Mouse (Mus musculus) heart, postnatal 36 days (tissue): Measurements from ENCODE around the gene Chd3. TPM values are rescaled to one million over a fixed set of nuclear protein-coding genes. Genes with fewer than 3 reads are reported as not detected.

Source experiments
- DNase-seq, 2 experiments: peaks; one replicate each; pipeline ENCODE4 v3.0.0; 2021 to 2022
- intact Hi-C: fragments of 180-260 bp; cut with DNase I; formaldehyde crosslinking; loops from one replicate; pipeline ENCODE4 v1.15.1; 2025
- total RNA-seq, 2 experiments: library from RNA; stranded (reverse); gene quantifications; 2 replicates each; pipeline ENCODE4 v1.2.3; 2021

Gene Chd3
- total RNA-seq: 10 to 100 TPM; 21.8 to 22.8 TPM

DNA sequence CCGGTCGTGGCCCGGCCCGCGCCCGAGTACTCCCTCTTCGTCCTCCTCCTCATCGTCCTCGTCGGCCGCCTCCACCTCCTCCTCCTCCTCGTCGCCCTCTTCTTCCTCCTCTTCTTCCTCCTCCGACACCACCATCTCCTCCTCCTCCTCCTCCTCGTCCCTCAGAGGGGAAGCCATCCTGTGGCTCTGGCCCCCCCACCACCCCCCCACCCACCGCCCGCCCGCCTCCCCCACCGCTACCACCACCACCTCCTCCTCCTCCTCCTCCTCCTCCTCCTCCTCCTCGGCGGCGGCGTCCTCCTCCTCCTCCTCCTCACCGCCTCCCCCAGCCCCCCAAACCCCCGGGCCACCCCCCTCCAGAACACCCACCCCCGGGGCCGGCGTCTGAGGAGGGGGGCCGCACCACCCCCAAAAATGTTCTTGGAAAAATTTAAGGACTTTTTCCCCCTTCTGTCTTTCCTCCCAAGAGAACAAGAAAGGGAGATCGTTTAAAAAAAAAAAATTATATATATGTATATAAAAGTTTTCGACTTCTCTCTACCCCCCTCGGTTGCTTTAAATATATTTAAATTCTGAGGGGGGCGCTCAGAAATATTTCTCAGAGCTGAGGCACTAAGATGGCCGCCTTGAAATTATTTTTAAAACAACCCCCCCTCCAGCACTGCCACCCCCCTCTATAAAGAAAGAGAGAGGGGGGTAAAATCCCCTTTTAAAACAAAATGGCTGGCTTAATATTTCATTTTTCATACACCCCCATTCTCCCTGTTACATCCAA lies at the start of gene Chd3:
Gene Chd3, minus strand, starts transcription at position 192 of the 775 bp plus-strand sequence.
- intact Hi-C loops: loop anchor here (2.0 kb wide), 1 partner anchor 43 kb away; the partner anchor contains the start of gene Kcnab3
- no peak for DNase-seq

DNA sequence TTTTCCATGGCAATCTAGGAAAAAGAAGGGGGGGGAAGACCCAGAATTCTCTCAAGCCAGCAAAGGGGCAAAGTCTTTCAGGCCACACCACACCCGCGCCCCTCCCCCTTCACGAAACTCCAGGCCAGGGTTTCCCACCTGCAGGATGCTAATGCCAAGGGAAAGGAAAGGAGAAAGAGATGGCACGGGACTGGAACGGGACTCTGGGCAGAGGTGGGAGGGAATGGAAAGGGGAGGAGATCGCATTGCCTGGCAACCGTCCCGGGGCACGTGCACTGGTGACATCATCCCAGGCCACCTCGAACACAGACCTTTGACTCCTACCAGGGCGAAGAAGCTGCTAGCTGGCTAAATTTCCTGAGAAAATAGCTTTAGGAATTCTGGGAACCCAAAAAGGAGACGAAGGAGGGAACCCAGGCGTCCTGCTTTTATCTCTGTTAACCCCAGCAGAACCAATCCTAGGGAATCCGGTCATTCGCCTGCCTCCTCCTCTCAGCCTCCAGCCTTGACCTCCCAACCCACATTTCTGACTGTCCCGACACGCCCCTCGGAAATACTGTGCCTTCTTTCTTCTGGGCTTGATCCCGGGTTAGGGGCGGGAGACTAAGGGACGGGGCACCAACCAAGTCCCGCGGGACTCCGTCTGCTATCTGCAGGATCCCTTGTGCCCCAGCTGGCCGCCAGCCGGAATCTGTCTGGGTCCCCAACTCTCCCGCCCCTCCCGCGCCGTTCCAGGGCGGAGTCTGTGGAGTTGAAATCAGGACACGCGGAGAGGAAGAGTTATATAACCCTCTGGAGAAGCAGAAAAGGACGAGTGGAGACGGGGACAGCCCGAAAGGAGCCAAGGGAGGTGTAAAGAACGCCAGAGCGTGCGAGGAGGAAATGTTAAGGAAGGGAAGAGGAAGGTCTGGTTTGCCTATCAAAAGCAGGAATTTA lies 48.5 kb upstream of the Chd3 start:
- DNase-seq: peak; percentile 92 to 93
- intact Hi-C loops: loop anchor here (1.0 to 10.0 kb wide), 6 partner anchors 8 to 817 kb away; partner anchors contain the start of genes 0610010K14Rik, Gabarap, Gm21988 and Per1

GRCm38 (mm10) chr11:69416921-69417448 lies 47.8 kb upstream of the Chd3 start:
- DNase-seq: no peak
- intact Hi-C loops: loop anchor here (5.0 to 10.0 kb wide), 4 partner anchors 305 to 818 kb away; partner anchors contain the start of genes 0610010K14Rik, Gabarap, Gm21988 and Per1

DNA sequence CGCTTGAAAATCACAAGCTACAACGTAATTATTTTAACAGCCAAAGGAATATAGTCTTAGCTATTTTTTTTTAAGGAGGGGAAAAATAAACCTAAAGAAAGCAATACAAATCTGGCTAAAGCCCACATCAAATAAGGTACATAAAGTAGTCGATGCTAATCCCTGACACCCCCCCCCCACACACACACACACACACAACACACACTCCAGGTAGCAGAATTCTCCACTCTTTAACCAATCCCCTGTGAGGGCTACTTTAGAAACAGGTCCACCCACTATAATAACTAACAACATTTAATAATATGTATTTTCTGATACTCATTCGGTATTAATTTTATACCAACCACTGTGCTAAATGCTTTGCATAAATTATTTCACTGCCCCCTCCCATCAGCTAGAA lies 47.3 kb upstream of the Chd3 start:
- no peak for DNase-seq
- intact Hi-C loops: loop anchor here (5.0 to 10.0 kb wide), 4 partner anchors 304 to 818 kb away; partner anchors contain the start of genes 0610010K14Rik, Gabarap, Gm21988 and Per1

DNA sequence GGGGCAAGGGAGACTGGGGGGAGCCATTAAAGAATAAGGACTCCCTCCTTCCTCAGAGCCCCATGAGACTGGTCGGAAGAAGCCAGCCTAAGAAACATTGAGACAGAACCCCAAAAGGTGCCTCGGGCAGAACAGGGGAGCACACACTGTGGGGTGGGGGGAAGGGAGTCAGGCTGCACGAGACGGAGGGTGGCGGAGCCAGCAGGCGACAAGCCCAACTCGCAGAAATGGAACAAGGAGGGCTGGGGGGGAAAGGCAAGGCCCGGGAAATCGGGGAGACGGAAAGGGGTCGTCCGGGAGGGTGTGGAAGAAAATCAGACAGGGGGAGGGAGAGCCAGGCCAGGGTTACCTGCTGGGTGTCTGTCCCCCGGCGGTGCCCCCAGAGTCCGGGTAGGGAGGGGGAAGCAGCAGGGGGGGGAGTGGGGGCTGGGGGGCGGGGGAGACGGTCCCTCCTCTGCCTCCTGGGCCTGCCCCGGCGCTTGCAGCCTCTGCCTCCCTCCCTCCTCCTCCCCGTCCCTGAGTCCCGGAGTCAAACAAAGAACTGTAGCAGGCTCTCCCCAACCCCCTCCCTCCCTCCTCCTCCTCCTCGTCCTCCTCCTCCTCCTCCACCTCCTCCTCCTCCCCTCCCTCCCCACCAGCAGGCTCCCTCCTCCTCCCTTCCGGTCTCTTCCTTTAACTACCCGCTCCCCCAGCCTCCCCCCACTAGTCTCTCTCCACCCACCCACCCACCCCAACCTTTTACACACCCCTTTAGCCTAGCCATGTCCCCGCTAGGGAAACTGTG lies 46.7 kb upstream of the Chd3 start:
- intact Hi-C loops: loop anchor here (5.0 to 10.0 kb wide), 4 partner anchors 304 to 819 kb away; partner anchors contain the start of genes 0610010K14Rik, Gabarap, Gm21988 and Per1
- peak in 1 of 2 experiments; percentile 56 for DNase-seq

DNA sequence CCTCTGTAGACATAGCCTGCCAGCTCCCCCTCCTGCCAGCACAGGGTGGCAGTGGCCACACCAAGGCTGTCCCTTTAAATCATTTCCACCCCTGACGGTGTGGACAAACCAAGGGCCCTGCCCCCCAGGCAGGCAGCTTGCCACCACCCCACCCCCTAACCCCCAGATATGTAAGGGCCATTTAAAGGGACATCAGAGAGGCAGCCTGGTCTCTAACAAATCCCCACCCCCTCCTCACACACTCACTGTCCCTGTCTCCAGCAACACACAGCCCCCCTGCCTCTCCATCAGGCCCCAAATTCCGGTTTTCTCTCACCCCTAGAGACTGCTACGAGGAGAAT lies 46.1 kb upstream of the Chd3 start:
- intact Hi-C loops: loop anchor here (5.0 to 10.0 kb wide), 4 partner anchors 303 to 820 kb away; partner anchors contain the start of genes 0610010K14Rik, Gabarap, Gm21988 and Per1
- DNase-seq: peak; percentile 48 to 56

DNA sequence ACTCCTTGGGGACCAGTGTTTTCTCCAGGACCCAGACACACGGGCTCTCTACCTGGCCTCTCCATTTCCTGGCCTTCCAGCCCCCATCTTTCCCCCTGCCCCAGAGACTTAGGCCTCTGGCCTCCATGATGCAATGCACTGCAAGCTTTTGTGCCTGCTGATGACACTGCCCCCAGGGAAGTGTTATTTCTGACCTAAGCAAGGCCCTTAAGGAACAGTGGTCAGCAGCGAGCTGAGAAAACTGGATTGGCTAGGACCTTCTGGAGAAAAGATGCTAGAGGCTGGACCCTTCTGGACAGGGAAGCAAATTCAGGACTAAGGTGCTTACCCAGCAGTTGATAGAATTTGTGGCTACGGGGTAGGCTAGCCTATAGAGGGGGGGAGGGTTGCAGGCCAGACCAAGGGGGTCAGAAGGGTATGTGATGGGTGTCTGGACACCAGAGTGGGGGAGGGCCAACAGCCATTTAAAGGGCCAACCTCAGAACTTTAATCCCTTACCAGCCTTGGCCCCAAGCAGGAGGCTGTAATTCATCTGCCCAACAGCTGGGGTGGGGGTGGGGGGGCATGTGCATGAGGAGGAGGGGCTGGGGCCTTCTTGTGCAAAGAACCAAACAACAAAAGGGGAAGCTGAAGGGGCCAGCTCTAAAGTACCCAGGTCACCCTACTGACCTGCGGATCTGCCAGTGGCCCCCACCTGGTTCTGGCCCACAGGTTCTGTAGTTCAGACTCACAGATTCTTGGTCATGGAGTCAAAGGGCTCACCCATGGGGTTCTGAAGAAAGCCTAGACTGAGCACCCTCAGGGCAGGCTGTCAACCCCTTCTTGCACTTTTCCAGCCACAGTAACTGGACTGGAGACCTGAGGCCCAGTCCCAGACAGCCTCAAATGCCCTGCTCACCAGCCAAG lies 45.5 kb upstream of the Chd3 start:
- DNase-seq: no peak
- intact Hi-C loops: loop anchor here (5.0 to 10.0 kb wide), 4 partner anchors 302 to 820 kb away; partner anchors contain the start of genes 0610010K14Rik, Gabarap, Gm21988 and Per1

DNA sequence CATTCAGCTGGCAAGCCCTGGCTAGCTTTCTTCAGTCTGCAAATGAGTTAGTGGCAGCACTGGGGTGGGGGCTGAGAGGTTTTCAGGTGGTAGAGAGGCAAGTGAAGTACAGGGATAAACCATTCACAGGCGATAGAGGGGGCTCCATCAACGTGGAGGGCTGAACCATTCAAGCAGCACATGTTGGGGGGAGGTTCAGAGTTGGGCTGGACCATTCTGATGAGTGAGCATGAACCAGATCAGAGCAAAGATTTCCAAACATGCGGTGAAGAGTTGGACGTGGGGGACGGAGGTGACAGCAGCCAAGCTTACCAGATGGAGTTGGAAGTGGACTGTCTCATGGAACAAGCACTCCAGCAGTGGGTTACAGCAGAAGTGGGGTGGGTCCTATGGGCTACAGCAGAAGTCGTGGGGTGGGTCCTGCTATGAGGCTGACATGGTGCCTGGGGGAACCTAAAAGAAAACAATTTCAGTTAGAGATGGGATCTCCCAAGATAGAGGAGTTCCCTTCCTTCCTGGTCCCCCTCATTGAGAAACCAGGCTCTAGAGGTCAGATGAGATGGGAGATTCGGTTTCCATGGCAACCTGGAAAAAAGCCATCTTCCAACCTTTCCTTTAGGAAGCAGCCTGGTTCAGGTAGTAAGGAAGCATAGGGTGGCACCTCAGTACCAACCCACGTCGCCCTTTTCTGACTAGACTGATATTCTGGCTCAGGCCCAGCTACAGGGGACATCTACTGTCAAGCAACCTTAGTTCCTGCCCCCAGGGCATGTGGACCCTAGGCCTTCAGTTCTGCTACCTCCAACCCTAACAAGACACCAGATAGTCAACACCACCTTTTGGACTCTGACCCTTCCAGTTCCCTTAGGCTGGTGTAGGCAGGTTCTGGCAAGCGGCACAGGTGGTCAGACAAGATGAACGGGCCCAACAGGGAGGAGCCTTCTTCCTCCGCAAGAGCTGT lies 44.3 kb upstream of the Chd3 start, which contains the start of gene Kdm6b:
Gene Kdm6b, minus strand, starts transcription at position 455 of the 961 bp plus-strand sequence.
- intact Hi-C loops: loop anchor here (10.0 kb wide), 2 partner anchors 581 to 821 kb away; partner anchors contain the start of genes 0610010K14Rik, Gabarap, Gm21988 and Phf23

GRCm38 (mm10) chr11:69412548-69412947 lies 43.3 kb upstream of the Chd3 start:
- intact Hi-C loops: loop anchor here (10.0 kb wide), 2 partner anchors 582 to 822 kb away; partner anchors contain the start of genes 0610010K14Rik, Gabarap, Gm21988 and Phf23

More for the DNA sequence above, 44.3 kb upstream of the Chd3 start, which contains the start of gene Kdm6b:
- DNase-seq: no peak

GRCm38 (mm10) chr11:69411538-69412203 lies 42.5 kb upstream of the Chd3 start:
- peak; percentile 73 to 82 for DNase-seq
- intact Hi-C loops: loop anchor here (10.0 kb wide), 2 partner anchors 583 to 823 kb away; partner anchors contain the start of genes 0610010K14Rik, Gabarap, Gm21988 and Phf23

More at GRCm38 (mm10) chr11:69412548-69412947, 43.3 kb upstream of the Chd3 start:
- DNase-seq: no peak

DNA sequence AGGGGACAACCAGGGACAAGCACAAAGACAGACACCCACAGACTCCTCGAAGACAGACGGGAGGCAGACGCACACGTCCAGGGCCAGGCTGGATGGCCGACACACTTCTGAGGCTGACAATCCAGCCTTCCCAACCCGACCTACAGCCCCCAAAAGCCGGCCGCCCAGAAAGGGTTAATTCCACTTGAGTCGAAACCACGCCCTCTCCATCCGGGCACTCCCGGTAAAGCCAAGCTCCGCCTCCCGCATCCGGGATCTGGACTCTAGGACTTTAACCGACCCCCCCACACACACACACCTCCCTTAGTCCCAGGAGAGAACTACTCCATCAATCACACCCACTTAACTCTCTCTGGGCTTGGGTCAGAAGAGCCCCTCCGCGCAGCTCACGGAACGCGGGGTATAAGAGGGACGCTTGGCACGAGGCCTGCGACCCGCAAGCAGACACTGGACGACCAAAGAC lies 41.9 kb upstream of the Chd3 start:
- intact Hi-C loops: loop anchor here (10.0 kb wide), 2 partner anchors 584 to 824 kb away; partner anchors contain the start of genes 0610010K14Rik, Gabarap, Gm21988 and Phf23
- peak; percentile 93 to 95 for DNase-seq

GRCm38 (mm10) chr11:69410310-69411072 lies 41.3 kb upstream of the Chd3 start:
- peak; percentile 68 to 78 for DNase-seq
- intact Hi-C loops: loop anchor here (10.0 kb wide), 2 partner anchors 584 to 824 kb away; partner anchors contain the start of genes 0610010K14Rik, Gabarap, Gm21988 and Phf23

DNA sequence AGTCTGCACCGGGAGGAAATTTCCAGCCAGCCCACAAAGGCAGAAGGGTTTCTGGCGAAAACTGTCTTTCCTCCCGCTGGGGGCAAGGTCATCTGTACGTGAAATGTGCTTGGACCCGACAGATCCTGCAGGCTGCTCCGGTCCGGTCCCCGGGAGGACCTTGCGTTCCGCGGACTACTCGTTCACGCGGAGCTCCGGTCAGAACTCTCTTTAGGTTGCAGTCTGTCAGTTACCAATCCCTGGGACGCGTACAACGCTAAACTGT lies 40.8 kb upstream of the Chd3 start:
- no peak for DNase-seq
- intact Hi-C loops: loop anchor here (10.0 kb wide), 2 partner anchors 585 to 825 kb away; partner anchors contain the start of genes 0610010K14Rik, Gabarap, Gm21988 and Phf23

- intact Hi-C loops: loop anchor here (1.0 to 10.0 kb wide), 3 partner anchors 9 to 825 kb away; partner anchors contain the start of genes 0610010K14Rik, Gabarap, Gm21988 and Phf23
- DNase-seq: peak; percentile 81 to 84
Measured at GRCm38 (mm10) chr11:69409378-69410044, 40.3 kb upstream of the Chd3 start.
